Mouse (Mus musculus) lung, embryonic 14.5 days (tissue): Measurements from ENCODE around the gene Kat2a. TPM values are rescaled to one million over a fixed set of nuclear protein-coding genes. Genes with fewer than 3 reads are reported as not detected.

Experiments
- ATAC-seq: fragments of 200-750 bp; cut with Nextera tagmentation; 2 replicates; pipeline ENCODE4 v1.8.0; 2017; ENCODE audit warnings: mild to moderate bottlenecking, moderate TSS enrichment, moderate library complexity; ENCODE audit not compliant: insufficient read depth
- DNase-seq: peaks from one replicate; pipeline ENCODE4 v3.0.0-alpha.2; 2015
- H3K27ac ChIP-seq: fragments of 300-500 bp; sonication (generic); 2 replicates; pipeline ENCODE4 v1.5.1; 2014; ENCODE audit warnings: low read depth, mild to moderate bottlenecking, moderate library complexity
- H3K27me3 ChIP-seq: fragments of 300-500 bp; sonication (generic); 2 replicates; pipeline ENCODE4 v1.6.1; 2014; ENCODE audit warnings: low read length, control low read depth; ENCODE audit not compliant: insufficient read depth
- H3K36me3 ChIP-seq: fragments of 300-500 bp; sonication (generic); 2 replicates; pipeline ENCODE4 v1.6.1; 2014; ENCODE audit warnings: control low read depth; ENCODE audit not compliant: insufficient read depth
- H3K4me1 ChIP-seq: fragments of 300-500 bp; sonication (generic); 2 replicates; pipeline ENCODE4 v1.6.1; 2014; ENCODE audit warnings: antibody characterized with exemption, control low read depth; ENCODE audit not compliant: insufficient read depth
- H3K4me2 ChIP-seq: fragments of 300-500 bp; sonication (generic); 2 replicates; pipeline ENCODE4 v1.6.1; 2014; ENCODE audit warnings: mild to moderate bottlenecking
- H3K4me3 ChIP-seq: fragments of 300-500 bp; sonication (generic); 2 replicates; pipeline ENCODE4 v1.5.1; 2014; ENCODE audit warnings: low read depth, low read length
- H3K9ac ChIP-seq: fragments of 300-500 bp; sonication (generic); 2 replicates; pipeline ENCODE4 v1.6.1; 2014
- H3K9me3 ChIP-seq: fragments of 300-500 bp; sonication (generic); 2 replicates; pipeline ENCODE4 v1.6.1; 2016; ENCODE audit warnings: low read depth, low read length, control low read depth
- CTCF ChIP-seq: IDR thresholded peaks from 2 replicates; pipeline ENCODE4 v1.5.1; 2016; ENCODE audit warnings: antibody characterized with exemption, low read depth
- WGBS: fragments of 180-500 bp; shearing (Covaris S2); extraction: QIAGEN DNeasy Blood & Tissue Kit; methylation state at CpG from one replicate; pipeline ENCODE4 v1.1.7; 2014; 5-methylcytosine and 5-hydroxymethylcytosine counted together
- polyA plus RNA-seq: library from polyadenylated mRNA; unstranded; fragments of >200 nt; fragmentation: Nextera tagmentation; extraction: Ambion mirVana; gene quantifications from 2 replicates; pipeline ENCODE4 v1.2.1, GENCODE M21; 2014

Gene Kat2a
- polyA plus RNA-seq, 1 experiment from 2014 or later, result 73.6 TPM

DNA sequence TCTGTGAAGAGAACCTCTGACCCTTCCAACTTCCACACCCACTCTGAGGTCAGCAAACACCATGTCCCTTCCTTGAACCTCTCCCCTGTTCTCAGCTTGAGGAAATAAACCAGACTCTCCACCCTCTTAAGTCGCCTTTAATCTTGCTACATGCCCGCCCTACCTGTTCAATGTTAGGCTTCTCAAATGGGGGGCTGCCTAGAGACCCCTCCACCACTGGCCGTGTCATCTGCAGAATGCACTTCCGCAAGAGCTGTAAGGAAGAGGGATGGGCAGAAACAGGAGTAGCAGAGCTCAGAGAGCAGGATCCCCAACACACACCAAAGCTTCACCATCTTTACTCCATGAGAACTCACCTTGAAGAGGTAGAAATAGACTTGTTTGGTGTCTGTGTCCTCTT is 1.3 kb downstream of the Kat2a start:
- no peak overlapping the region for H3K27ac ChIP-seq
- DNase-seq, result no peak
- peaks cover 55% of the 10 kb centered on the region for H3K36me3 ChIP-seq
- no peak for TF ChIP-seq CTCF
- no peak for ATAC-seq
- no peak overlapping the region for H3K4me3 ChIP-seq
- 72% methylated on average over 4 of the region's 4 CpGs for WGBS
- H3K27me3 ChIP-seq, result no peaks in the 10 kb centered on the region
- peak overlapping the region; percentile 80 for H3K4me2 ChIP-seq
- H3K9me3 ChIP-seq, result no peaks in the 10 kb centered on the region
- peaks cover 19% of the 10 kb centered on the region for H3K4me1 ChIP-seq
- no peak overlapping the region for H3K9ac ChIP-seq

DNA sequence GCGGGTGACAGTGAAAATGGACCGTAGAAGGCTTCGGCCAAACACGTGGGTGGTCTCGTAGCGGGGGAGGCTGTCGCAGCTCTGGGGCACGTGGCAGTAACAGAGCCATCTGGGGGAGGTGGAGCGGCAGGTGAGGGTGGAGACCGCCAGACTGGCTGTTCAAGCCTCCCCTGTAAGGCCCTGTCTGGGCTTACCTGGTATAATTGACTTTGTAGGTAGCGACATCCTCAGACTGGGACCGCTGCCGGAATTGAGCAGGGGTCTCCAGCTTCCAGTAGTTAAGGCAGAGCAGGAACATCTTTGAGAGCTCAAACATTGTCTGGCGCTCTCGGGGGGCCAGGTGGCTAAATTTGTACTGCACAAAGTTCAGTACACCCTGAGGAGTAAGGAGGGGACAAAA is 1.7 kb downstream of the Kat2a start:
- no peak overlapping the region for H3K4me3 ChIP-seq
- TF ChIP-seq CTCF, result no peak
- H3K4me2 ChIP-seq, result no peak overlapping the region
- H3K9me3 ChIP-seq, result no peaks in the 10 kb centered on the region
- DNase-seq (no peak), ATAC-seq (no peak)
- WGBS, result 81% methylated on average over 15 of the region's 15 CpGs
- H3K9ac ChIP-seq, result no peak overlapping the region
- peaks cover 55% of the 10 kb centered on the region for H3K36me3 ChIP-seq
- H3K4me1 ChIP-seq, result peaks cover 19% of the 10 kb centered on the region
- H3K27me3 ChIP-seq, result no peaks in the 10 kb centered on the region
- no peak overlapping the region for H3K27ac ChIP-seq

DNA sequence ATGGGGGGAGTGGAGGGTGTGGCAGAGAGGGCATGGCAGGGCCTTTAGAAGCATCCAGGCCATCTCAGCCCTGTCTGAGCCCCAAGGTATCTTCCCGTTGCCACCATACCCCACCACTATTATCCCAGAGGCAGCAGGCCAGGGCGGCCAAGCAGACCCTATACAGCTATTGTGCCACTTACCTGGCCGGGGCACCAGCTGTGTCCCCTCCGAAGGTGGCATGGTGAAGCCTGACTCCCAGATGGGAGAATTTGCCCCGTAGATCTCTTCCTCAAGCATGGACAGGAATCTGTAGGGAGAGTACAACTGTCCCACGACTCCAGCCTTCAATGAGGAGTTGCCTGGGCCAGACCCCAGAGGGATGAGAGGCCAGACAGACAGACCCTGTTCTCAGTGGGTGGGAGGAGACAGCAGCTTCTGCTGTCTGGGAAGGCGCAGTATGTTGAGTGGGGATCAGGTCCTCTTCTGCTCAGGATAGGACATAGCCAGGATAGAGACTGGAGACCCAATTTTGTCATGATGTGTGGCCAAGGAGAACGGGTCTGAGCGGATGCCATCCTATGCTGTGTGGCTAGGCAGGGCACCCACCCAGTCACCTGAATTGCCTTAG is 3.0 kb downstream of the Kat2a start:
- Histone ChIP-seq H3K27me3 (no peaks in the 10 kb centered on the region), H3K36me3 (peaks cover 63% of the 10 kb centered on the region), H3K27ac (no peak overlapping the region), H3K9me3 (no peaks in the 10 kb centered on the region), H3K4me3 (no peak overlapping the region), H3K9ac (no peak overlapping the region), H3K4me2 (no peak overlapping the region), H3K4me1 (peaks cover 18% of the 10 kb centered on the region)
- TF ChIP-seq CTCF, result no peak
- ATAC-seq (no peak), DNase-seq (no peak)
- WGBS, result 90% methylated on average over 9 of the region's 9 CpGs

DNA sequence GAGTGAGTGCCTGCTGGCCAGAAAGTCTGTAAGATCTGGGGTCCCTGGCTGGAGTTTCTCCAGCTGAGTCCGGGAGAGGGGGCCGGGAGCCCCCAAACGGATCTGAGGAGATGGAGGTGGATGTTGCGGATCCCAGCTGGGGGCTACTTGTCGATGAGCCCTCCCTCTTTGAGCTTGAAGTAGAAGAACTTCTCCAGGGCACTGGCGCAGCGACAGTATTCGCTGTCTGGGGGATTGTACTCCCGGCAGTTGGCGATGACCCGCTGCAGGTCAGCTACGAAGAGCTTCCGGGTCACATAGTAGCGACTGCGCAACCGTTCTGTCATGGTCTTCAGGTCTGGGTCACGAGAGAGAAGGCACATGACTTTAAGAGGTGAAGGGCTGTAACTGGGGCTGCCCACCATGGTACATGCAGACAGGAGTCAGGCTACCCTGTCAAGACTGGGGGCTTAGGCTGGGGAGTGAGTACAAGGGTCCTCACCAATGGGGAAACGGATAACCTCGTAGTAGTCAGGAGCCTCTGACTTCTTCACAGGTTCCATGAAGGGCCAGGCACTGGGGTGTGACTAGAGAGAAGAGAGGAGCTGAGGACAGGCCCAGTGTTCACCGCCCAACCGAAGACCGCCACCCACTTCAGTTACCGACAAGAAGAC is 7.0 kb downstream of the Kat2a start:
- peaks cover 58% of the 10 kb centered on the region for H3K36me3 ChIP-seq
- 90% methylated on average over 23 of the region's 23 CpGs for WGBS

DNA sequence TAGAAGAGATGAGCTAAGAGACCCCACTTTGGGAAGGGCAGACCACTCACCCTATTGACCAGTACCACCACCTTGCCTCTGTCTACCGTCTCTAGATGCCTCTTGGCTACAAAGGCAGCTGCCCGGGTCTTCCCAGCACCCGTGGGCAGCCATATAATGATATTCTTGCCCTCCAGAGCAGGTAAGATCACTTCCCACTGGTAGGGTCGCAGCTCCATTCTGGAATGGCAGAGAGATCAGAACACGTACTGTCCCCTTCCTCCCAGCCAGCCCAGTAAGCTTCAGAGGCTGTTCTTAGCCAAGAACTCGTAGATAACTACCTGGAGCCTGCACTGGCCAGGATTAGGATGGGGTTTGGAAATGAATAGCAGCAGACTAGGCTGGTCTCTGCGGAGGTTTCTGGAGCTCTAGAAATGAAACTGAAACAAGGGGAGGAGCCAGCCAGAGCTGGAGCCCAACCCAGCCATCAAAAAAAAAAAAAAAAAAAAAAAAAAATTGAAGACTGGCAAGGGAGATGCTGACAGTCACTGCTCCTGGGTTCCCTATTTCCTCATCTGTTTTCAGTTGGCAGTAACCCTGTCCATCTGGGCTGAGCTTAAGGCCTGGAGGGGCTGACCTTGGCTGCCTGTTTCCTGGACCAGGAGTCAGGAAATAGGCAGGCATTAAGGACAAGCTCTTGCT is 8.3 kb downstream of the Kat2a start, which contains the start of gene Dhx58:
Gene Dhx58 (minus strand): TSS at position 421 of the 681 bp plus-strand sequence.
- peaks cover 47% of the 10 kb centered on the region for H3K36me3 ChIP-seq
- WGBS, result 60% methylated on average over 7 of the region's 7 CpGs
- no peak for TF ChIP-seq CTCF
- H3K9ac ChIP-seq, result no peak within 1 kb of the TSS
- H3K4me1 ChIP-seq, result 0 out of 2 replicates have a peak, but pooled peaks cover 2% of the 10 kb centered on the region
- ATAC-seq, result no peak
- no peak within 1 kb of the TSS for H3K27ac ChIP-seq
- peak; percentile 13 for DNase-seq
- H3K4me3 ChIP-seq, result no peak within 1 kb of the TSS; the same call in 1 of the 2 replicates
- peak within 1 kb of the TSS; percentile 4; the same call in 1 of the 2 replicates for H3K4me2 ChIP-seq
- no peaks in the 10 kb centered on the region for H3K27me3 ChIP-seq
- no peaks in the 10 kb centered on the region for H3K9me3 ChIP-seq

More for the DNA sequence above, 7.0 kb downstream of the Kat2a start:
- DNase-seq (no peak), ATAC-seq (no peak)
- Histone ChIP-seq H3K27me3 (no peaks in the 10 kb centered on the region), H3K4me3 (no peak overlapping the region), H3K4me1 (0 out of 2 replicates have a peak, but pooled peaks cover 2% of the 10 kb centered on the region), H3K4me2 (no peak overlapping the region), H3K9ac (no peak overlapping the region), H3K27ac (no peak overlapping the region), H3K9me3 (no peaks in the 10 kb centered on the region)
- no peak for TF ChIP-seq CTCF

DNA sequence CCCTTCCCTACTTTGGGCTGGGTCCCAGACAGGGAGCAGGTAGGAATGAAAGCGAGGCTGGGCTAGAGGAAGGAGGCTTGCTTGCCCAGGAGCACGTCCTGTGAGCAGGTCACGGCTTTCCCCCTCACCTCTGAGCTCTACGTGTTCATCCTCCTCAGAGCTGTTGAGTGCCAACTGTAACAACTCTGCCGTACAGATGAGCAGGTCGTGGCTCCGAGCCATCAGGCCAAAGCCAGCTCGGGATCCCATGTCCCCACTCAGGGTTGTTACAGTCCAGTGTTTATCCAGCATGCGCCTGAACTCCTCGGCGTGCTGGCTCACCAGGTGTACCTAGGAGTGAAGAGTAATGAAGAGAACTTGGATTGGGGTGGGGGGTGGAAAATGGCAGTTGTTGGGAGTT is 8.9 kb downstream of the Kat2a start:
- H3K27ac ChIP-seq, result no peak overlapping the region
- WGBS, result 54% methylated on average over 11 of the region's 11 CpGs
- no peaks in the 10 kb centered on the region for H3K27me3 ChIP-seq
- H3K4me2 ChIP-seq, result peak overlapping the region; percentile 4; the same call in 1 of the 2 replicates
- H3K4me1 ChIP-seq, result 0 out of 2 replicates have a peak, but pooled peaks cover 2% of the 10 kb centered on the region
- no peak for TF ChIP-seq CTCF
- peaks cover 41% of the 10 kb centered on the region for H3K36me3 ChIP-seq
- DNase-seq (no peak), ATAC-seq (0 out of 2 replicates have a peak, but pooled peaks have one; percentile 8)
- H3K9ac ChIP-seq, result no peak overlapping the region
- H3K9me3 ChIP-seq, result no peaks in the 10 kb centered on the region
- H3K4me3 ChIP-seq, result no peak overlapping the region

DNA sequence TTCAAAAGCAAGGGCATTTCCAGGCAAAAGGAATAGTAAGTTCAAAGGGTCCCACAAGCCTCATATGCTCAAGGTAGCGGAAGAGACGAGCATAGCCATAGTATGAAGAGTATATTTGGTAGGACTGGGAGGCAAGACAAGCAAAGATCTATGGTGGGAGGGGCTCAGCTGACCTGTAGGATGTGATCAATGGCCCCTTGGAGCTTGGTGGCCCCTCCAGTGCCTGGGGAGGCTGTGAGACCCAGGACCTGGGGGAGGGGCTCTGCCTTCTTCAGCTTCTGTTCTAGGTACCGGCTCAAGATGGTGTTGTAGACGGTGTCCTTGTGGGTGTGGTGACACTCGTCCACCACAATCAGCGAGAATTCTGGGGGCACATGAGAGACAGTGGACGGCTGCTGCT is 9.4 kb downstream of the Kat2a start:
- WGBS, result 45% methylated on average over 7 of the region's 7 CpGs

More for the DNA sequence above, 9.4 kb downstream of the Kat2a start:
- no peak overlapping the region for H3K27ac ChIP-seq
- H3K36me3 ChIP-seq, result peaks cover 39% of the 10 kb centered on the region
- H3K4me3 ChIP-seq, result no peak overlapping the region; the same call in 1 of the 2 replicates
- H3K4me2 ChIP-seq, result peak overlapping the region; percentile 46
- H3K9ac ChIP-seq, result no peak overlapping the region
- H3K9me3 ChIP-seq, result no peaks in the 10 kb centered on the region
- DNase-seq, result no peak
- TF ChIP-seq CTCF, result no peak
- H3K4me1 ChIP-seq, result 0 out of 2 replicates have a peak, but pooled peaks cover 2% of the 10 kb centered on the region
- ATAC-seq, result peak; percentile 10; the same call in 1 of the 2 replicates
- H3K27me3 ChIP-seq, result no peaks in the 10 kb centered on the region
